Mouse (Mus musculus) brain, embryonic 14.5 days (tissue): ENCODE measurements around the gene Tmem63c. TPM values are rescaled to one million over a fixed set of nuclear protein-coding genes. Genes with fewer than 3 reads are reported as not detected.

Experiments
- DNase-seq: peaks from one replicate; pipeline ENCODE4 v3.0.0-alpha.2; 2011; ENCODE audit warnings: low read depth
- CTCF ChIP-seq: fragments of 200-500 bp; IDR thresholded peaks from 2 replicates; pipeline ENCODE4 v1.5.1; 2012; ENCODE audit warnings: inconsistent platforms, mild to moderate bottlenecking, moderate library complexity, borderline replicate concordance; ENCODE audit not compliant: insufficient read depth, insufficient read length; ENCODE audit errors: extremely low read depth
- POLR2A ChIP-seq: fragments of 200-500 bp; IDR thresholded peaks from 2 replicates; pipeline ENCODE4 v1.6.1; 2012; ENCODE audit warnings: mild to moderate bottlenecking, inconsistent platforms, borderline replicate concordance; ENCODE audit not compliant: poor library complexity, insufficient read depth, insufficient read length, severe bottlenecking; ENCODE audit errors: extremely low read depth
- polyA plus RNA-seq: library from polyadenylated mRNA; depleted of rRNA; stranded (reverse); fragments of >200 nt; gene quantifications from 2 replicates; pipeline ENCODE4 v1.2.3, GENCODE M21; 2012

Gene Tmem63c
- polyA plus RNA-seq, 1 experiment = 19.6 TPM

DNA sequence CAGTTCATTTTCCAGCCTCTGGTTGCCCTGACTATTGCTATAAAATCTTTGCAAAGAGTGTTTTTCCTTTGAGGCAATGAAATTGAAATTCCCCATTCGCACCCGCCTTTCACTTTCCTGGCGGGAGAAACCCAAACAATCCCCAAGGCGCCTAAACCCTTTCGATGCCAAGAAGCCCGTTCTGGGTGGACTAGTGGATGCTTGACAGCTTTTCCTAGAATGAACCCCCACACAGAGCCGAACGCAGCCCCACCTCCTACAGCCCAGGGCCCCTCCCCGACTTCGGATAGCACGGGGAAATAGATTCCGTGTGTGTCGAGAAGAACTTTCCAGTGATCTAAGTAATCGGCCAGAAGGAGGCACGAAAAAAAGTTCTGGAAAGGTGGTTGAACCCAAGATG is 31.8 kb upstream of the Tmem63c start:
- no peak for DNase-seq
- TF ChIP-seq POLR2A (no peak), CTCF (no peak)

GRCm38 (mm10) chr12:86989890-86990754 is 31.0 kb upstream of the Tmem63c start, which contains the start of gene Zdhhc22:
Gene Zdhhc22, minus strand, starts transcription at chr12:86990430.
- DNase-seq = peak; percentile 67
- no peak for TF ChIP-seq POLR2A
- peak; percentile 56; the same call in 1 of the 2 replicates for TF ChIP-seq CTCF

DNA sequence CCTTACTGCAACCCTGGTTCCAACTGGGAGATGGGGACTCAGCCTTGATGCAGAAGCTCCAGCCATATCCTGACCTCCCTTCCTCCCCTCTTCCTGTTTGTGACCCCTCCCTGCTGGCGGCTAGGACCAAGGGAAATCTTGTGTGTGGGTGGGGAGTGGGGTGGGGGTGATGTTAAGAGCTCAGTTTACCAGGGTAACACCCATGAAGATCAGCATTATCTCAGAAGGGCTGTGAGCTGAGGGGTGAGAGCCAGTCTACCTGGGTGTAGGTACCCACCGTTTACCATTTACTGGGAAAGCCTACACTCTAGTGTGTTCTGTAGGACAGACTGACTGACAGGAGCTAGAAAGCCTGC is 30.4 kb upstream of the Tmem63c start:
- TF ChIP-seq CTCF = no peak
- TF ChIP-seq POLR2A = no peak
- DNase-seq = no peak

GRCm38 (mm10) chr12:86994166-86994565 is 27.0 kb upstream of the Tmem63c start:
- TF ChIP-seq CTCF (no peak), POLR2A (no peak)
- DNase-seq = no peak

GRCm38 (mm10) chr12:86994776-86995175 is 26.4 kb upstream of the Tmem63c start:
- TF ChIP-seq POLR2A = no peak
- TF ChIP-seq CTCF = no peak
- DNase-seq = no peak

- TF ChIP-seq CTCF (no peak), POLR2A (no peak)
- no peak for DNase-seq
Measured at GRCm38 (mm10) chr12:86995931-86996330, 25.2 kb upstream of the Tmem63c start.

- TF ChIP-seq POLR2A (no peak), CTCF (peak; percentile 36; the same call in 1 of the 2 replicates)
- DNase-seq = no peak
Measured at GRCm38 (mm10) chr12:86998699-86999098, 22.4 kb upstream of the Tmem63c start.

- no peak for DNase-seq
Measured at GRCm38 (mm10) chr12:86999283-86999820, 21.8 kb upstream of the Tmem63c start.

GRCm38 (mm10) chr12:87000151-87000839 is 20.8 kb upstream of the Tmem63c start:
- peak; percentile 81 for DNase-seq
- TF ChIP-seq POLR2A (no peak), CTCF (peak; percentile 0; the same call in 1 of the 2 replicates)

More at GRCm38 (mm10) chr12:86999283-86999820, 21.8 kb upstream of the Tmem63c start:
- TF ChIP-seq POLR2A (no peak), CTCF (peak; percentile 37; the same call in 1 of the 2 replicates)

DNA sequence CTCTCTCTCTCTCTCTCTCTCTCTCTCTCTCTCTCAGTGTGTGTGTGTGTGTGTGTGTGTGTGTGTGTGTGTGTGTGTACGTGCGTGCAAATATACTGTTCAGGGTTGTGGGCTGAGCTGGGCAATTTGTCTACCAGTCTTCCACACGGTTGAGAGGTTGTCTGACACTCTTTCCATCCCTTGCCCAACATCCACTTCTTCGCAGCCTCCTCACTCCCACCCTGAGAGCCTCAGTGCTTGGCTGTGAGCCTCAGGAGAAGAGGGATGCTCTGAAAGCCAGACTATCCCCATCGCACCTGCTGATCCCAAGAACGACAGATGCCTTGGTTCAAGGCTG is 20.3 kb upstream of the Tmem63c start:
- DNase-seq = no peak
- TF ChIP-seq CTCF (no peak), POLR2A (no peak)

DNA sequence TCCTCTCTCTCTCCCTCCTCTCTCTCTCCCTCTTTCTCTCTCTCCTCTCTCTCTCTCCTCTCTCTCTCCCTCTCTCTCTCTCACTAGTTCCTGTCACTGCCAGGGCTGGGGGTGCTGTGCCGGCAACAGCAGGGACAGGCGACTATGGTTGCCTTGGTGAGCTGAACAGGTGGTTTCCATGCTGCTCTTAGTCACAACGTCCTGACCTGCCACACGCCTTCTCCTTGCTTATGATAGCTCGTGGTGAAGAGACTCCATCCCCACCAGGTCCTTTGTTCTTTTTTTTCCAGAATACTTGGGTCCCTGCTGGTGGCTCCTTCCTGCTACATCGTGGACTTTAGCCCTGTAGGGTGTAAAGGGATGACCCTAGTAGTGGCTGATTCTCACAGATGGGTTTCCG is 18.9 kb upstream of the Tmem63c start:
- DNase-seq = no peak

GRCm38 (mm10) chr12:87002815-87003214 is 18.3 kb upstream of the Tmem63c start:
- DNase-seq = no peak
- TF ChIP-seq CTCF (no peak), POLR2A (no peak)

More for the DNA sequence above, 18.9 kb upstream of the Tmem63c start:
- TF ChIP-seq POLR2A (no peak), CTCF (no peak)

- TF ChIP-seq CTCF (no peak), POLR2A (no peak)
- no peak for DNase-seq
Measured at GRCm38 (mm10) chr12:87003606-87004005, 17.5 kb upstream of the Tmem63c start.

GRCm38 (mm10) chr12:87004596-87004995 is 16.5 kb upstream of the Tmem63c start:
- TF ChIP-seq POLR2A = no peak
- no peak for TF ChIP-seq CTCF
- no peak for DNase-seq

GRCm38 (mm10) chr12:87017041-87017440 is 4.1 kb upstream of the Tmem63c start:
- no peak for TF ChIP-seq POLR2A
- TF ChIP-seq CTCF = peak; percentile 41; the same call in 1 of the 2 replicates
- DNase-seq = no peak
